Mouse (Mus musculus) heart, embryonic 11.5 days (tissue): ENCODE measurements around the gene Tmem50a. TPM values are rescaled to one million over a fixed set of nuclear protein-coding genes. Genes with fewer than 3 reads are reported as not detected.

ENCODE experiments used
- ATAC-seq: fragments of 200-750 bp; cut with Nextera tagmentation; replicated peaks from 2 replicates; pipeline ENCODE4 v1.8.0; 2017; ENCODE audit warnings: moderate library complexity; ENCODE audit not compliant: insufficient number of reproducible peaks, low FRiP score, low TSS enrichment
- H3K27ac ChIP-seq: fragments of 300-500 bp; sonication (generic); 2 replicates; pipeline ENCODE4 v1.5.1; 2014; ENCODE audit warnings: mild to moderate bottlenecking, low read depth, low read length
- H3K27me3 ChIP-seq: fragments of 300-500 bp; sonication (generic); 2 replicates; pipeline ENCODE4 v1.6.1; 2014; ENCODE audit warnings: mild to moderate bottlenecking, low read length, mixed read lengths; ENCODE audit not compliant: control insufficient read depth, insufficient read depth
- H3K36me3 ChIP-seq: fragments of 300-500 bp; sonication (generic); 2 replicates; pipeline ENCODE4 v1.6.1; 2014; ENCODE audit warnings: mild to moderate bottlenecking, low read length, moderate library complexity, mixed read lengths; ENCODE audit not compliant: control insufficient read depth, insufficient read depth
- H3K4me1 ChIP-seq: fragments of 300-500 bp; sonication (generic); 2 replicates; pipeline ENCODE4 v1.6.1; 2014; ENCODE audit warnings: low read length; ENCODE audit not compliant: control insufficient read depth, insufficient read depth
- H3K4me2 ChIP-seq: fragments of 300-500 bp; sonication (generic); 2 replicates; pipeline ENCODE4 v1.6.1; 2014; ENCODE audit warnings: mild to moderate bottlenecking, moderate library complexity
- H3K4me3 ChIP-seq: fragments of 300-500 bp; sonication (generic); 2 replicates; pipeline ENCODE4 v1.5.1; 2014; ENCODE audit warnings: low read depth, low read length
- H3K9ac ChIP-seq: fragments of 300-500 bp; sonication (generic); 2 replicates; pipeline ENCODE4 v1.6.1; 2014; ENCODE audit warnings: mild to moderate bottlenecking, low read depth, low read length, moderate library complexity
- H3K9me3 ChIP-seq: fragments of 300-500 bp; sonication (generic); replicated peaks from 2 replicates; pipeline ENCODE4 v1.6.1; 2016; ENCODE audit warnings: low read length; ENCODE audit not compliant: control insufficient read depth
- WGBS: fragments of 180-500 bp; shearing (Covaris S2); extraction: QIAGEN DNeasy Blood & Tissue Kit; methylation state at CpG from one replicate; pipeline ENCODE4 v1.1.7; 2014; ENCODE audit not compliant: insufficient replicate concordance; 5-methylcytosine and 5-hydroxymethylcytosine counted together
- polyA plus RNA-seq: library from polyadenylated mRNA; unstranded; fragments of >200 nt; fragmentation: Nextera tagmentation; extraction: Ambion mirVana; gene quantifications from 2 replicates; pipeline ENCODE4 v1.2.1, GENCODE M21; 2014

The Tmem50a gene
- polyA plus RNA-seq, 1 experiment from 2014 or later: 150 TPM

- ATAC-seq: no peak
- 70% methylated on average over 5 of the region's 5 CpGs for WGBS
- Histone ChIP-seq H3K36me3 (peaks cover 23% of the 10 kb centered on the region), H3K4me1 (peaks cover 22% of the 10 kb centered on the region), H3K4me2 (no peak overlapping the region), H3K27ac (no peak overlapping the region), H3K9me3 (no peaks in the 10 kb centered on the region), H3K4me3 (no peak overlapping the region), H3K9ac (no peak overlapping the region), H3K27me3 (no peaks in the 10 kb centered on the region)
Observed at GRCm38 (mm10) chr4:134927815-134928463, 13.1 kb upstream of the Tmem50a start.

GRCm38 (mm10) chr4:134925206-134925605, 10.4 kb upstream of the Tmem50a start:
- ATAC-seq: no peak
- Histone ChIP-seq H3K9me3 (no peaks in the 10 kb centered on the region), H3K4me1 (peaks cover 14% of the 10 kb centered on the region), H3K27me3 (no peaks in the 10 kb centered on the region), H3K4me3 (peak overlapping the region; percentile 100), H3K4me2 (peak overlapping the region; percentile 66), H3K27ac (no peak overlapping the region), H3K36me3 (peaks cover 23% of the 10 kb centered on the region), H3K9ac (no peak overlapping the region)
- whole genome bisulfite sequencing: 72% methylated on average over 8 of the region's 8 CpGs

- Histone ChIP-seq H3K27ac (peak overlapping the region; percentile 96), H3K4me1 (peaks cover 12% of the 10 kb centered on the region), H3K9me3 (no peaks in the 10 kb centered on the region), H3K9ac (peak overlapping the region; percentile 99), H3K36me3 (peaks cover 23% of the 10 kb centered on the region), H3K27me3 (no peaks in the 10 kb centered on the region), H3K4me3 (peak overlapping the region; percentile 100), H3K4me2 (peak overlapping the region; percentile 66)
- 0 out of 2 replicates have a peak, but pooled peaks have one; percentile 64 for ATAC-seq
- under 1% methylated on average over 75 of the region's 75 CpGs for WGBS
Observed at GRCm38 (mm10) chr4:134924019-134924741, 9.4 kb upstream of the Tmem50a start.

GRCm38 (mm10) chr4:134923258-134924018, 8.6 kb upstream of the Tmem50a start, which contains the start of gene Rsrp1:
Gene Rsrp1 (plus strand): TSS chr4:134923592.
- H3K36me3 ChIP-seq: peaks cover 23% of the 10 kb centered on the region
- peak; percentile 89 for ATAC-seq
- WGBS: 1% methylated on average over 64 of the region's 64 CpGs

GRCm38 (mm10) chr4:134922925-134923244, 8.1 kb upstream of the Tmem50a start:
- WGBS: under 1% methylated on average over 13 of the region's 13 CpGs
- Histone ChIP-seq H3K9me3 (no peaks in the 10 kb centered on the region), H3K36me3 (peaks cover 20% of the 10 kb centered on the region), H3K4me1 (peaks cover 12% of the 10 kb centered on the region), H3K27me3 (no peaks in the 10 kb centered on the region), H3K9ac (peak overlapping the region; percentile 83), H3K4me2 (peak overlapping the region; percentile 66), H3K27ac (peak overlapping the region; percentile 78), H3K4me3 (peak overlapping the region; percentile 100)
- ATAC-seq: 0 out of 2 replicates have a peak, but pooled peaks have one; percentile 60

More at GRCm38 (mm10) chr4:134923258-134924018, 8.6 kb upstream of the Tmem50a start, which contains the start of gene Rsrp1:
- H3K4me3 ChIP-seq: peak within 1 kb of the TSS; percentile 100
- H3K27me3 ChIP-seq: no peaks in the 10 kb centered on the region
- peak within 1 kb of the TSS; percentile 66 for H3K4me2 ChIP-seq
- H3K27ac ChIP-seq: peak within 1 kb of the TSS; percentile 96
- no peaks in the 10 kb centered on the region for H3K9me3 ChIP-seq
- peaks cover 12% of the 10 kb centered on the region for H3K4me1 ChIP-seq
- H3K9ac ChIP-seq: peak within 1 kb of the TSS; percentile 99

- Histone ChIP-seq H3K4me3 (peak overlapping the region; percentile 100), H3K27ac (peak overlapping the region; percentile 78), H3K4me1 (peaks cover 12% of the 10 kb centered on the region), H3K36me3 (peaks cover 16% of the 10 kb centered on the region), H3K9me3 (no peaks in the 10 kb centered on the region), H3K27me3 (no peaks in the 10 kb centered on the region), H3K9ac (peak overlapping the region; percentile 83), H3K4me2 (peak overlapping the region; percentile 66)
- ATAC-seq: no peak
- WGBS: 55% methylated on average over 10 of the region's 10 CpGs
Observed at GRCm38 (mm10) chr4:134922111-134922924, 7.5 kb upstream of the Tmem50a start.

- H3K9ac ChIP-seq: no peak overlapping the region
- H3K9me3 ChIP-seq: no peaks in the 10 kb centered on the region
- WGBS: 93% methylated on average over 4 of the region's 4 CpGs
- no peak overlapping the region for H3K4me2 ChIP-seq
- ATAC-seq: no peak
- peaks cover 11% of the 10 kb centered on the region for H3K36me3 ChIP-seq
- no peak overlapping the region for H3K27ac ChIP-seq
- no peaks in the 10 kb centered on the region for H3K27me3 ChIP-seq
- H3K4me3 ChIP-seq: no peak overlapping the region
- peaks cover 12% of the 10 kb centered on the region for H3K4me1 ChIP-seq
Observed at GRCm38 (mm10) chr4:134921703-134922102, 6.9 kb upstream of the Tmem50a start.

GRCm38 (mm10) chr4:134920631-134921030, 5.8 kb upstream of the Tmem50a start:
- 91% methylated on average over 6 of the region's 6 CpGs for WGBS
- H3K9me3 ChIP-seq: no peaks in the 10 kb centered on the region
- H3K36me3 ChIP-seq: peaks cover 5% of the 10 kb centered on the region; the same call in 1 of the 2 replicates
- H3K4me3 ChIP-seq: no peak overlapping the region
- no peak overlapping the region for H3K4me2 ChIP-seq
- H3K4me1 ChIP-seq: peaks cover 6% of the 10 kb centered on the region
- H3K9ac ChIP-seq: no peak overlapping the region
- ATAC-seq: no peak
- no peaks in the 10 kb centered on the region for H3K27me3 ChIP-seq
- no peak overlapping the region for H3K27ac ChIP-seq
